Mouse (Mus musculus) heart, embryonic 11.5 days (tissue): ENCODE results near the gene Pmel. TPM values are rescaled to one million over a fixed set of nuclear protein-coding genes. Genes with fewer than 3 reads are reported as not detected.

Experiments used
- ATAC-seq: fragments of 200-750 bp; cut with Nextera tagmentation; replicated peaks from 2 replicates; pipeline ENCODE4 v1.8.0; 2017; ENCODE audit warnings: moderate library complexity; ENCODE audit not compliant: insufficient number of reproducible peaks, low FRiP score, low TSS enrichment
- H3K27ac ChIP-seq: fragments of 300-500 bp; sonication (generic); 2 replicates; pipeline ENCODE4 v1.5.1; 2014; ENCODE audit warnings: mild to moderate bottlenecking, low read depth, low read length
- H3K27me3 ChIP-seq: fragments of 300-500 bp; sonication (generic); 2 replicates; pipeline ENCODE4 v1.6.1; 2014; ENCODE audit warnings: mild to moderate bottlenecking, low read length, mixed read lengths; ENCODE audit not compliant: control insufficient read depth, insufficient read depth
- H3K36me3 ChIP-seq: fragments of 300-500 bp; sonication (generic); 2 replicates; pipeline ENCODE4 v1.6.1; 2014; ENCODE audit warnings: mild to moderate bottlenecking, low read length, moderate library complexity, mixed read lengths; ENCODE audit not compliant: control insufficient read depth, insufficient read depth
- H3K4me1 ChIP-seq: fragments of 300-500 bp; sonication (generic); 2 replicates; pipeline ENCODE4 v1.6.1; 2014; ENCODE audit warnings: low read length; ENCODE audit not compliant: control insufficient read depth, insufficient read depth
- H3K4me2 ChIP-seq: fragments of 300-500 bp; sonication (generic); 2 replicates; pipeline ENCODE4 v1.6.1; 2014; ENCODE audit warnings: mild to moderate bottlenecking, moderate library complexity
- H3K4me3 ChIP-seq: fragments of 300-500 bp; sonication (generic); 2 replicates; pipeline ENCODE4 v1.5.1; 2014; ENCODE audit warnings: low read depth, low read length
- H3K9ac ChIP-seq: fragments of 300-500 bp; sonication (generic); 2 replicates; pipeline ENCODE4 v1.6.1; 2014; ENCODE audit warnings: mild to moderate bottlenecking, low read depth, low read length, moderate library complexity
- H3K9me3 ChIP-seq: fragments of 300-500 bp; sonication (generic); replicated peaks from 2 replicates; pipeline ENCODE4 v1.6.1; 2016; ENCODE audit warnings: low read length; ENCODE audit not compliant: control insufficient read depth
- WGBS: fragments of 180-500 bp; shearing (Covaris S2); extraction: QIAGEN DNeasy Blood & Tissue Kit; methylation state at CpG from one replicate; pipeline ENCODE4 v1.1.7; 2014; ENCODE audit not compliant: insufficient replicate concordance; 5-methylcytosine and 5-hydroxymethylcytosine counted together
- polyA plus RNA-seq: library from polyadenylated mRNA; unstranded; fragments of >200 nt; fragmentation: Nextera tagmentation; extraction: Ambion mirVana; gene quantifications from 2 replicates; pipeline ENCODE4 v1.2.1, GENCODE M21; 2014

Gene Pmel
- polyA plus RNA-seq, 1 experiment from 2014 or later, result 1.5 TPM

- Histone ChIP-seq H3K9me3 (no peaks in the 10 kb centered on the region), H3K27me3 (no peaks in the 10 kb centered on the region), H3K9ac (peak overlapping the region; percentile 83), H3K36me3 (no peaks in the 10 kb centered on the region), H3K27ac (peak overlapping the region; percentile 91), H3K4me2 (peak overlapping the region; percentile 70), H3K4me1 (peaks cover 17% of the 10 kb centered on the region), H3K4me3 (peak overlapping the region; percentile 76)
- ATAC-seq, result peak; percentile 78
- under 1% methylated on average over 37 of the region's 37 CpGs for whole genome bisulfite sequencing
These were observed 44.4 kb downstream of the Pmel start for GRCm38 (mm10) chr10:128748252-128748864.

Other genes with a start within 250 kb of the Pmel start
- gene Smarcc2, start 244.9 kb upstream of the Pmel start, polyA plus RNA-seq, result 70.8 and 82.8 TPM in 2 replicates
- 1,242 and 1,345 TPM in 2 replicates for gene Myl6, start 210.1 kb upstream of the Pmel start, polyA plus RNA-seq
- gene Myl6b, start 205.5 kb upstream of the Pmel start, polyA plus RNA-seq, result 3.3 and 5.4 TPM in 2 replicates
- gene Esyt1, start 178.3 kb upstream of the Pmel start, polyA plus RNA-seq, result 14.5 and 18.7 TPM in 2 replicates
- 7.7 and 8.0 TPM in 2 replicates for gene Zc3h10, start 156.4 kb upstream of the Pmel start, polyA plus RNA-seq
- gene Rpl41, start 154.9 kb upstream of the Pmel start, polyA plus RNA-seq, result 2,515 and 2,664 TPM in 2 replicates
- 162 and 163 TPM in 2 replicates for gene Pa2g4, start 138.2 kb upstream of the Pmel start, polyA plus RNA-seq
- 5.8 and 9.1 TPM in 2 replicates for gene Erbb3, start 114.5 kb upstream of the Pmel start, polyA plus RNA-seq
- gene Rps26, start 77.4 kb upstream of the Pmel start, polyA plus RNA-seq, result 551 and 604 TPM in 2 replicates
- 1.9 and 2.3 TPM in 2 replicates for gene Ikzf4, start 58.2 kb upstream of the Pmel start, polyA plus RNA-seq
- gene Suox, start 30.1 kb upstream of the Pmel start, polyA plus RNA-seq, result 11.1 and 12.4 TPM in 2 replicates
- gene Rab5b, start 7.9 kb upstream of the Pmel start, polyA plus RNA-seq, result 51.3 and 64.5 TPM in 2 replicates
- gene Cdk2, start 836 bp downstream of the Pmel start, polyA plus RNA-seq, result 91.1 and 98.5 TPM in 2 replicates
- 5.6 and 5.9 TPM in 2 replicates for gene Dgka, start 40.7 kb downstream of the Pmel start, polyA plus RNA-seq
- 25.4 and 27.2 TPM in 2 replicates for gene Pym1, start 43.7 kb downstream of the Pmel start, polyA plus RNA-seq
- 0.49 and 0.57 TPM in 2 replicates for gene Mmp19, start 86.7 kb downstream of the Pmel start, polyA plus RNA-seq
- 28.7 and 37.0 TPM in 2 replicates for gene Dnajc14, start 99.9 kb downstream of the Pmel start, polyA plus RNA-seq
- 15.0 and 18.2 TPM in 2 replicates for gene Tmem198b, start 100.2 kb downstream of the Pmel start, polyA plus RNA-seq
- 204 and 210 TPM in 2 replicates for gene Sarnp, start 113.1 kb downstream of the Pmel start, polyA plus RNA-seq
- 50.7 and 60.3 TPM in 2 replicates for gene Ormdl2, start 117.5 kb downstream of the Pmel start, polyA plus RNA-seq
- 4.1 and 4.5 TPM in 2 replicates for gene Gdf11, start 187.5 kb downstream of the Pmel start, polyA plus RNA-seq
- gene Cd63, start 196.8 kb downstream of the Pmel start, polyA plus RNA-seq, result 296 and 306 TPM in 2 replicates
- gene Rdh5, start 218.7 kb downstream of the Pmel start, polyA plus RNA-seq, result 6.1 and 8.1 TPM in 2 replicates
- gene Bloc1s1, start 219.8 kb downstream of the Pmel start, polyA plus RNA-seq, result 195 and 206 TPM in 2 replicates
- 0.43 and 0.79 TPM in 2 replicates for gene Itga7, start 229.6 kb downstream of the Pmel start, polyA plus RNA-seq